Mouse (Mus musculus) stomach, embryonic 14.5 days (tissue): Measurements from ENCODE around the gene Bcas3. TPM values are rescaled to one million over a fixed set of nuclear protein-coding genes. Genes with fewer than 3 reads are reported as not detected.

Source experiments
- ATAC-seq: fragments of 200-750 bp; cut with Nextera tagmentation; 2 replicates; pipeline ENCODE4 v1.8.0; 2017; ENCODE audit warnings: low read depth, moderate TSS enrichment; ENCODE audit not compliant: insufficient number of reproducible peaks, insufficient read depth, low FRiP score
- H3K27ac ChIP-seq: fragments of 300-500 bp; sonication (generic); 2 replicates; pipeline ENCODE4 v1.5.1; 2014; ENCODE audit warnings: mild to moderate bottlenecking, low read length, moderate library complexity, mixed read lengths
- H3K27me3 ChIP-seq: fragments of 300-500 bp; sonication (generic); 2 replicates; pipeline ENCODE4 v1.6.1; 2014; ENCODE audit warnings: low read length, control low read depth, mixed read lengths; ENCODE audit not compliant: control insufficient read depth, insufficient read depth
- H3K36me3 ChIP-seq: fragments of 300-500 bp; sonication (generic); 2 replicates; pipeline ENCODE4 v1.6.1; 2014; ENCODE audit warnings: mild to moderate bottlenecking, control low read depth, low read length, moderate library complexity, mixed read lengths; ENCODE audit not compliant: control insufficient read depth, insufficient read depth
- H3K4me1 ChIP-seq: fragments of 300-500 bp; sonication (generic); 2 replicates; pipeline ENCODE4 v1.6.1; 2014; ENCODE audit warnings: low read length, control low read depth, mixed read lengths; ENCODE audit not compliant: control insufficient read depth, insufficient read depth
- H3K4me2 ChIP-seq: fragments of 300-500 bp; sonication (generic); replicated peaks from 2 replicates; pipeline ENCODE4 v1.6.1; 2014; ENCODE audit warnings: low read depth, low read length, control low read depth
- H3K4me3 ChIP-seq: fragments of 300-500 bp; sonication (generic); 2 replicates; pipeline ENCODE4 v1.5.1; 2014; ENCODE audit warnings: low read depth, low read length, control low read depth
- H3K9ac ChIP-seq: fragments of 300-500 bp; sonication (generic); replicated peaks from 2 replicates; pipeline ENCODE4 v1.6.1; 2014; ENCODE audit warnings: low read depth, mild to moderate bottlenecking, control low read depth, low read length, moderate library complexity, mixed read lengths
- H3K9me3 ChIP-seq: fragments of 300-500 bp; sonication (generic); 2 replicates; pipeline ENCODE4 v1.6.1; 2016; ENCODE audit warnings: low read depth, low read length, control low read depth; ENCODE audit not compliant: control insufficient read depth
- WGBS: fragments of 180-500 bp; shearing (Covaris S2); extraction: QIAGEN DNeasy Blood & Tissue Kit; methylation state at CpG from one replicate; pipeline ENCODE4 v1.1.7; 2014; 5-methylcytosine and 5-hydroxymethylcytosine counted together
- polyA plus RNA-seq: library from polyadenylated mRNA; unstranded; fragments of >200 nt; fragmentation: Nextera tagmentation; extraction: Ambion mirVana; gene quantifications from 2 replicates; pipeline ENCODE4 v1.2.1, GENCODE M21; 2014

Gene Bcas3
- polyA plus RNA-seq, 1 experiment from 2014 or later = 20.4 TPM

GRCm38 (mm10) chr11:85359641-85360040 lies 6.7 kb downstream of the Bcas3 start:
- WGBS = 90% methylated on average over 6 of the region's 6 CpGs

DNA sequence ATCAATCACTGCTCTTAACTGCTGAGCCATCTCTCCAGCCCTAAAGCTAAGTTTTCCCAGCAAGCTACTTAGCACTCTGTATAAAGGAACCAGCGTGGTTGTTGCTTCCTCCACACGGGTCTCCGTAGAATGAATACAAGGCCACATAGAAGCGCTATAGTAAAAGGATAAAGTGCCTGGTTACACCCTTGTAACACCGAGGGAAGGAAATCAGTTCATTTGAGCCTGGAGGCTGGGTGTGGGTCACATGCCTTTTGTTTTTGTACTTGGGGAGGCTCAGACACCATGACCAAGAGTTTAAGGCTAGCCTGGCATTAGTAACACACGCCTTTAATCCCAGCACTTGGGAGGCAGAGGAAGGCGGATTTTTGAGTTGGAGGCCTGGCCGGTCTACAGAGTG lies 8.7 kb downstream of the Bcas3 start:
- Histone ChIP-seq H3K9me3 (no peaks in the 10 kb centered on the region), H3K27me3 (no peaks in the 10 kb centered on the region), H3K4me2 (no peak overlapping the region), H3K9ac (no peak overlapping the region), H3K4me3 (no peak overlapping the region), H3K36me3 (peaks cover 6% of the 10 kb centered on the region; the same call in 1 of the 2 replicates), H3K27ac (no peak overlapping the region), H3K4me1 (no peaks in the 10 kb centered on the region)
- WGBS = 84% methylated on average over 8 of the region's 8 CpGs
- ATAC-seq = no peak

More at GRCm38 (mm10) chr11:85359641-85360040, 6.7 kb downstream of the Bcas3 start:
- Histone ChIP-seq H3K27ac (no peak overlapping the region), H3K27me3 (no peaks in the 10 kb centered on the region), H3K9ac (no peak overlapping the region), H3K4me2 (no peak overlapping the region), H3K9me3 (no peaks in the 10 kb centered on the region), H3K4me3 (no peak overlapping the region), H3K36me3 (peaks cover 6% of the 10 kb centered on the region; the same call in 1 of the 2 replicates), H3K4me1 (no peaks in the 10 kb centered on the region)
- no peak for ATAC-seq

- no peak overlapping the region for H3K9ac ChIP-seq
- no peaks in the 10 kb centered on the region for H3K9me3 ChIP-seq
- no peak overlapping the region for H3K4me3 ChIP-seq
- H3K4me1 ChIP-seq = no peaks in the 10 kb centered on the region
- H3K27ac ChIP-seq = no peak overlapping the region
- ATAC-seq = no peak
- peaks cover 8% of the 10 kb centered on the region; the same call in 1 of the 2 replicates for H3K36me3 ChIP-seq
- H3K4me2 ChIP-seq = no peak overlapping the region
- WGBS = 94% methylated on average over 3 of the region's 3 CpGs
- H3K27me3 ChIP-seq = no peaks in the 10 kb centered on the region
Observed at GRCm38 (mm10) chr11:85366168-85366567, 13.2 kb downstream of the Bcas3 start.

DNA sequence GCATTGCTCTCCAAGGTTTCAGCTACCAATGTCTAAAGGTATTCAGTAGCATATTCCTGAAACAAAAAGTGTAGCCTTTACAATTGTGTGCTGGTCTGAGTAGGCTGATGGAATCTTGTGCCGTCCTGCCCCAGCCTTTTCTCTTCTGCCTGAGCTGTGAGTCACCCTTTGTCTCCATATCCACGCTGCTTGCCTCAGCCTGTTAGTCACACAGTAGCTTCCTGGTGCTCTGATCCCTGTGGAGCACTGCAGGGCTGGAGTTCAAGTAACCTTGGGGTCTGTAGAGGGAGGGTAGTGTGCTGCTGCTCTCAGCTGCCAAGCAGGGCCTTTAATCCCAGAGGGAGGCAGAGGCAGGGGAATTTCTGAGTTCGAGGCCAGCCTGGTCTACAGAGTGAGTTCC lies 14.9 kb downstream of the Bcas3 start:
- H3K9me3 ChIP-seq = no peaks in the 10 kb centered on the region
- no peak overlapping the region for H3K4me3 ChIP-seq
- H3K27me3 ChIP-seq = no peaks in the 10 kb centered on the region
- no peak overlapping the region for H3K4me2 ChIP-seq
- H3K4me1 ChIP-seq = no peaks in the 10 kb centered on the region
- no peak for ATAC-seq
- no peak overlapping the region for H3K9ac ChIP-seq
- WGBS = 72% methylated on average over 3 of the region's 3 CpGs
- H3K36me3 ChIP-seq = peaks cover 8% of the 10 kb centered on the region; the same call in 1 of the 2 replicates
- no peak overlapping the region for H3K27ac ChIP-seq

DNA sequence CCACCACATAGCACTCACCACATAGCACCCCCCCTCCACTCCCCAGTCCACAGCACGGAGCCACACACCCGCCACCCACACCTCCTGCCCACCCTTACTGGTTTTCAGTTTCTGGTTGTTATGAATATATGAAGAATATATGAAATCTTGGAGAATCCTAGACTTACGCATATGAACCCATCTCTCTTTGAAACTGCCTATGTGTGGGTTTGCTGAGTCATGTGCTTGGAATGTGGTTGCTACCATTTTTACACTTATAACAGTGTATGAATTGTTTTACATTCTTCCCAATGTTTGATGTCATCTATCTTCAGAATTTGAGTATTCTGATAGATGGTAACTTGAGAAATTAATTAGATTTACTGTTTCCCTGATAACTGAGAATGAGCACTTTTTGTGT lies 26.1 kb downstream of the Bcas3 start:
- no peak overlapping the region for H3K4me3 ChIP-seq
- no peaks in the 10 kb centered on the region for H3K4me1 ChIP-seq
- no peak for ATAC-seq
- no peak overlapping the region for H3K9ac ChIP-seq
- WGBS = 90% methylated on average over 3 of the region's 3 CpGs
- no peak overlapping the region for H3K4me2 ChIP-seq
- no peaks in the 10 kb centered on the region for H3K27me3 ChIP-seq
- no peaks in the 10 kb centered on the region for H3K36me3 ChIP-seq
- no peak overlapping the region for H3K27ac ChIP-seq
- H3K9me3 ChIP-seq = no peaks in the 10 kb centered on the region

GRCm38 (mm10) chr11:85380046-85380445 lies 27.1 kb downstream of the Bcas3 start:
- Histone ChIP-seq H3K4me2 (no peak overlapping the region), H3K9ac (no peak overlapping the region), H3K9me3 (no peaks in the 10 kb centered on the region), H3K36me3 (no peaks in the 10 kb centered on the region), H3K4me3 (no peak overlapping the region), H3K4me1 (no peaks in the 10 kb centered on the region), H3K27me3 (no peaks in the 10 kb centered on the region), H3K27ac (no peak overlapping the region)
- no peak for ATAC-seq
- 17% methylated on average over 1 of the region's 1 CpGs for WGBS

- Histone ChIP-seq H3K36me3 (no peaks in the 10 kb centered on the region), H3K27ac (no peak overlapping the region), H3K9ac (no peak overlapping the region), H3K4me3 (no peak overlapping the region), H3K4me1 (no peaks in the 10 kb centered on the region), H3K27me3 (no peaks in the 10 kb centered on the region), H3K4me2 (no peak overlapping the region), H3K9me3 (no peaks in the 10 kb centered on the region)
- WGBS = 11% methylated on average over 4 of the region's 4 CpGs
- peak; percentile 14; the same call in 1 of the 2 replicates for ATAC-seq
Observed at GRCm38 (mm10) chr11:85382055-85382454, 29.1 kb downstream of the Bcas3 start.

- Histone ChIP-seq H3K27ac (no peak overlapping the region), H3K36me3 (no peaks in the 10 kb centered on the region), H3K9me3 (no peaks in the 10 kb centered on the region), H3K4me1 (no peaks in the 10 kb centered on the region), H3K9ac (no peak overlapping the region), H3K4me3 (no peak overlapping the region), H3K4me2 (no peak overlapping the region), H3K27me3 (no peaks in the 10 kb centered on the region)
- 89% methylated on average over 7 of the region's 7 CpGs for WGBS
- no peak for ATAC-seq
Observed at GRCm38 (mm10) chr11:85383975-85384821, 31.2 kb downstream of the Bcas3 start.
